Mouse (Mus musculus) bone marrow, adult 2 months (tissue): ENCODE data around the gene Dbndd1. TPM values are rescaled to one million over a fixed set of nuclear protein-coding genes. Genes with fewer than 3 reads are reported as not detected.

Source experiments
- H3K27ac ChIP-seq: fragments of 200-500 bp; 2 replicates; pipeline ENCODE4 v1.5.1; 2012; ENCODE audit warnings: low read depth, mild to moderate bottlenecking, control low read depth, inconsistent platforms, low read length; ENCODE audit not compliant: control insufficient read depth, poor library complexity, insufficient read depth
- H3K4me1 ChIP-seq: fragments of 200-500 bp; 2 replicates; pipeline ENCODE4 v1.6.1; 2011; ENCODE audit warnings: low read length; ENCODE audit not compliant: control insufficient read depth, insufficient read depth
- H3K4me3 ChIP-seq: fragments of 200-500 bp; replicated peaks from 2 replicates; pipeline ENCODE3; 2011; ENCODE audit warnings: mild to moderate bottlenecking, low read depth, low read length, control low read depth; ENCODE audit not compliant: control insufficient read depth
- CTCF ChIP-seq: fragments of 200-500 bp; IDR thresholded peaks from 2 replicates; pipeline ENCODE4 v1.5.1; 2011; ENCODE audit warnings: low read length, control low read depth; ENCODE audit not compliant: control insufficient read depth, insufficient read depth
- POLR2A ChIP-seq: fragments of 200-500 bp; IDR thresholded peaks from 2 replicates; pipeline ENCODE4 v1.6.1; 2011; ENCODE audit warnings: low read depth, mild to moderate bottlenecking, control low read depth, low read length, borderline replicate concordance; ENCODE audit not compliant: control insufficient read depth
- WGBS: fragments of 180-500 bp; shearing (Covaris S2); methylation state at CpG from one replicate; pipeline ENCODE4 v1.1.7; 2018; 5-methylcytosine and 5-hydroxymethylcytosine counted together
- polyA plus RNA-seq: library from polyadenylated mRNA; stranded (reverse); fragments of >200 nt; gene quantifications from 2 replicates; pipeline ENCODE4 v1.2.4, GENCODE M21; 2011; ENCODE audit warnings: low replicate concordance; ENCODE audit not compliant: missing spikeins, insufficient read depth, insufficient read length

The Dbndd1 gene
- polyA plus RNA-seq, 1 experiment: not detected

DNA sequence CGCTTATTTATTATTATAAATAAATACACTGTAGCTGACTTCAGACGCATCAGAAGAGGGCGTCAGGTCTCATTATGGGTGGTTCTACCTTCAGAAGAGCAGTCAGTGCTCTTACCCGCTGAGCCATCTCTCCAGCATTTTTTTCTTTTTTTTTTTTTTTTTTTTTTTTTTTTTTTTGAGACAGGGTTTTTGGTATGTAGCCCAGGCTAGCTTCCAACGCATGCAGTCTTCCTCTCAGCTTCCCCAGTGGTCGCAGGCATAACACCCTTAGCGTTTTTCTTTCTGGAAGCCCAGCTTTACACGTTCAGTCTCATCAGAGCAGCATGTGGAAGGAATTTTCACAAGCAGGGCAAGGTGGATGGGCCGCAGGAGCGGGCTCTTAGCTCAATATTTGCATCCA is 2.9 kb upstream of the Dbndd1 start:
- H3K4me3 ChIP-seq: no peak overlapping the region
- TF ChIP-seq CTCF: no peak
- no peak for TF ChIP-seq POLR2A
- no peak overlapping the region for H3K27ac ChIP-seq
- peaks cover 3% of the 10 kb centered on the region; the same call in 1 of the 2 replicates for H3K4me1 ChIP-seq
- 29% methylated on average over 10 of the region's 10 CpGs for WGBS

DNA sequence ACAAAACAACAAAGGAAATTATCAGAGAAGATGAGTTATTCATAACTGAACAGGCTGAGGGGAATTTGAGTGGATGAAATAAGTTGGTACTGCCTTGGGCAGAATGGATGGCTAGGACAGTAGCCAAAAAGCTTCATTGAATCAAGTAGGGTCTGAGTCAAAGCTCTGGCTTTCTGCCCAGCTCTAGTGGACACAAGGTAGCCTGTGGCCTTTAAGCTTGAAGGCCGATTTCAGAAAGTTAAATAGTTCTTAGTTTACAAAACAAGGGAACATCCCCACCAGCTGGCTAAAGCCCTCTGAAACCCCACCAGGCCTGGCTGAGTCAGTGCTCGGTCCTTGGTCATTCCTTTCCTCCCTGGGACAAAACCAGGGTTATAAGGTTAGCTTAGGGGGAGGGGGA is 1.3 kb upstream of the Dbndd1 start:
- peaks cover 3% of the 10 kb centered on the region; the same call in 1 of the 2 replicates for H3K4me1 ChIP-seq
- no peak for TF ChIP-seq CTCF
- TF ChIP-seq POLR2A: no peak

DNA sequence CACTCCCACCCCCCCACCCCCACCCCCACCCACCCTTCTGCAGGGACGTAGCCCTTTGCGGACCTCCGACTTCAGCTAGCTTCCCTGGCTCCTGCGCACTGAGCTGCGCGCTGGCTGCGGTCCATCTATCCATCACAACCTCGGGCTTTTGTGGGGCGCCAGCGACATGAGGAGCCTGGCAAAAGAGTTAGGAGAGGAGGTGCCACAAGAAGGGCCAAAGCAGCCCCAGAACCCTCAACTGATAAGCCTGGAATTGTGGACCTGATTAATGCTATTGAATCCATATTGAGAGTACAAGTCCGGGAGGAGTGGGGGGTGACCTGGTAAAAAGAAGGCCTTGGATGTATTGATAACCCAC is 256 bp upstream of the Dbndd1 start:
- TF ChIP-seq CTCF (no peak), POLR2A (no peak)
- peaks cover 3% of the 10 kb centered on the region; the same call in 1 of the 2 replicates for H3K4me1 ChIP-seq

More for the DNA sequence above, 1.3 kb upstream of the Dbndd1 start:
- 77% methylated on average over 2 of the region's 2 CpGs for WGBS
- H3K27ac ChIP-seq: no peak overlapping the region
- H3K4me3 ChIP-seq: no peak overlapping the region

DNA sequence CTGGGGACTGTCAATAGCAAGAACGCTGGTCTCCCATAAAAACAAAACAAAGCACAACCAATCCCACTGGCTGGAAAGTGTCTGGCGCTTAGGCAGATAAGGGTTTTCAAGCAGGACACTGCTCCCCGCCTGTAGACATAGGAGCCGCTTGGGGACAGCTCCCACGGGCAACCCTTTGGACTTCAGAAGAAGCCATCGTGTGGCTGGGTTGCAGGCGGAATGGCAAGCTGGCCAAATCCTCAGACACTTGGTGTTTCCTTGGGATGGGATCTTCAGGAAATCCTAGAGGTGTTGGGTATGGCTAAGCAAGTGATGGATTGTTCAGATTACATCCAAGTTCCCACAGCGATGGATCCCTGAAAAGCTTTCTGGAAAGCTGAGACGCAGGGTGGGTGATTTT is 1.1 kb downstream of the Dbndd1 start:
- Histone ChIP-seq H3K27ac (no peak overlapping the region), H3K4me3 (no peak overlapping the region), H3K4me1 (no peaks in the 10 kb centered on the region)
- WGBS: 26% methylated on average over 9 of the region's 9 CpGs
- TF ChIP-seq CTCF (no peak), POLR2A (no peak)

More for the DNA sequence above, 256 bp upstream of the Dbndd1 start:
- 2% methylated on average over 11 of the region's 11 CpGs for whole genome bisulfite sequencing
- no peak overlapping the region for H3K4me3 ChIP-seq
- H3K27ac ChIP-seq: no peak overlapping the region

DNA sequence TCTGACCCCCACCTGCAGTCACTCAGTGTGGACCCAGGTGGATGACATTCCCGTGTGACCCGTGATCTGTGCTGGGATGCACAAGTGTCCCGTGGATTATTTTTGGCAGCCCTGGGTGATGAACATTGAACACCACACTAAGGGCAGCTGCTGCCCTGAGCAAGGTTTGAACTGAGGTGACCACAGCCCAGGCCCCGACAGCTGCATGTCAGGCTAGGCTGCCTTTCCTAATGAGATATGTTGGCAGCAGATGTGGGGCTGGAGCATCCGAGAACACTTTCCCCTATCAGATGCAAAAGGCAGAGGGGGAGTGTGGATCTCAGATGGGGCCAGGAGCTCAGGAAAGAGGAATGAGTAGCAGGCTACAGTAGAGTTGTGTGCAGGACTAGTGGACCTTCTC is 4.4 kb downstream of the Dbndd1 start:
- no peaks in the 10 kb centered on the region for H3K4me1 ChIP-seq
- WGBS: 75% methylated on average over 5 of the region's 5 CpGs
- H3K4me3 ChIP-seq: no peak overlapping the region
- no peak overlapping the region for H3K27ac ChIP-seq
- TF ChIP-seq CTCF (no peak), POLR2A (no peak)

DNA sequence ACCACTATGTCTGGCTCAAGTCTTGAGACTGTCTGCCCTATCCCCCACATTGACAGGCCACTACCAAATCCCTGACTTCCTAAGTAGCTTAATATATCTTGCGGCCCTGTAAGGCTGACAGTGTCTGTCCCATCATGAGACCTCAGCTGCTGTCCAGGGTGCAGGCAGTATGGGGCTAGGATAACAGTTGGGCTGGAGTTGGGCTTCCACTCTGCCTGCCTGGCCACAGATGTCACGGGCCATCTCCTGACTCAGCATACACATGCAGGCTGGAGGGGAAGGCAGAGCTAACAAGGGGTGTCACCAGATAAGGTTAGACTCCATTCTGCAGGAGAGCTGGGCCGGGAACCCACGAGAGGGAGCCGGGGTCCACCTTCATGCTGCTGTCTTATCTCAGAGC is 8.1 kb downstream of the Dbndd1 start:
- Histone ChIP-seq H3K4me1 (no peaks in the 10 kb centered on the region), H3K4me3 (no peak overlapping the region), H3K27ac (no peak overlapping the region)
- 68% methylated on average over 5 of the region's 5 CpGs for WGBS
- TF ChIP-seq CTCF: no peak
- no peak for TF ChIP-seq POLR2A

DNA sequence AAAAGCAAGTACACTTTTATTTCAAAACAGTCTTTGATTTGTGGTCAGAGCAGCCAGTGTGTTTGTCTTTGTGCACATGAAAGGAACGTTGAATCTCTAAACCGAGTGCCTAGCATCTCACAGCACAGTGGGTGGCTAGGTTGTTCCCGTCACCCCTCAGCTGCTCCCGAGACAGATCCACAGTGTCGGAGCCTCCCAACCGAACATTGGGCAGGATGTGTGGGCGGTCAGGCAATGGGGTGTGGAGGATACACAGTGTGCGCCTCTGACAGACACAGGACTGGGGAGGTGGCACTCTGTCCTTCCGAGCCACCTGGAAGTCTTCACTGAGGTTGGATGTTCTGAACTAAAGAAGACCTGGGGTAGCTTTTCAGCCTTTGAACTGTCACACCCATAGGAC is 9.6 kb downstream of the Dbndd1 start:
- WGBS: 90% methylated on average over 9 of the region's 9 CpGs
- TF ChIP-seq POLR2A (no peak), CTCF (no peak)
- Histone ChIP-seq H3K27ac (no peak overlapping the region), H3K4me3 (no peak overlapping the region), H3K4me1 (no peaks in the 10 kb centered on the region)

DNA sequence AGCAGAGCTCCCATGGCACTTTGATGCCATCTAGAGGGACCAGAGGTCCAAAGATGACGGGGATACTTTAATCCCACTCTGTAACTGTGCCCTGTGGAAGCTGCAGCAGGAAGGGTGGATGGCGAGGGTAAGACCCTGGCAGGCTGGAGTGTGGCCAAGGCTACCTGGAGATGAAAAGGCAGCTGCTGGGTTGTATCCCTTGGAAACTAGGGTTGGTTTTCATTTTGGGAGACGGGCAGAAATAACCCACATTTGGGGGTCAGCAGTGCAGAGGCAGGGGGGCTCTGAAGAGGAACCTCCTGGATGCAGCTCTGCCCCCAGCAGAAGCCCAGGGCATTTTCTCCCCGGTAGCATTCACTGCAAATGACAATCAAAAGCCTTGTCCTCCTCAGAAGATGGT is 10.0 kb downstream of the Dbndd1 start:
- TF ChIP-seq POLR2A: no peak
- no peak for TF ChIP-seq CTCF
- Histone ChIP-seq H3K4me3 (no peak overlapping the region), H3K4me1 (no peaks in the 10 kb centered on the region), H3K27ac (no peak overlapping the region)
- 89% methylated on average over 4 of the region's 4 CpGs for WGBS

DNA sequence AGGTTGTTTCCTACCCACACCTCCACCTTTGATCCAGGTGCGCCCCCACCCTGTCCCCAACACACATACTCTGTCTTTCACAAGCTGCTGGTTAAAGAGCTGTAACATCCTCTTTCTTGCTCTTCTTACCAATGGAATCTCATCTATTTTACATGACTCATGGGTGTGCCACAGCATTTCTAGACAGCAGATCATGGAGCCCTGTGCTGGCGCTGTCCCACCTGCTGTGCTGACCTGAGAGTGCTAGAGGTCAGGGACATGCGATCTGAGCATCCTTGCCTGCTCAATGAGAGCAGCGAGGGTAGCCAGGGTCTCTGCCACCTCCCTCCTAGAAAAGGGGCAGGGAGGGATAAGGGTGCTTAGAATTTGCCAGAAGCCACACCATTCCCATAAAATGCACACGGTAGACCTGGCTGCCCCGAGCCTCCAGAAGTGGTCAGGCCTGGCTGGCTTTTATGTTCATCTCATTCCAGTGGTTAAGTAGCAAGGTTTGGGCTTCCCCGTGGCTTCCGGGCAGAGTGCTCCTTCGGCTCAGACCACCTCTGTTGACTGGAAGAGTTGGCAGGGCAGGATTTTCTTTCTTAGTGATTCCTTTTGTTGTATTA is 10.6 kb downstream of the Dbndd1 start:
- H3K27ac ChIP-seq: no peak overlapping the region
- H3K4me3 ChIP-seq: no peak overlapping the region
- 93% methylated on average over 9 of the region's 9 CpGs for WGBS
- TF ChIP-seq CTCF: no peak
- TF ChIP-seq POLR2A: no peak
- no peaks in the 10 kb centered on the region for H3K4me1 ChIP-seq
